Mouse (Mus musculus) myocyte (in vitro differentiated cells): ENCODE measurements around the gene Slc16a14. TPM values are rescaled to one million over a fixed set of nuclear protein-coding genes. Genes with fewer than 3 reads are reported as not detected.

Experiments
- H3K27me3 ChIP-seq: one replicate; pipeline ENCODE4 v1.6.1; 2011; ENCODE audit not compliant: control insufficient read depth, insufficient read depth, insufficient read length
- H3K36me3 ChIP-seq: one replicate; pipeline ENCODE4 v1.6.1; 2011; ENCODE audit not compliant: control insufficient read depth, insufficient read depth
- H3K4me2 ChIP-seq: one replicate; pipeline ENCODE4 v1.6.1; 2011; ENCODE audit warnings: low read depth, control low read depth
- H3K4me3 ChIP-seq: one replicate; pipeline ENCODE4 v1.5.1; 2011; ENCODE audit warnings: mild to moderate bottlenecking, control low read depth, moderate library complexity
- H3K79me2 ChIP-seq: one replicate; pipeline ENCODE4 v1.6.1; 2011; ENCODE audit not compliant: control insufficient read depth, insufficient read depth
- H3ac ChIP-seq: one replicate; pipeline ENCODE4 v1.6.1; 2011; ENCODE audit not compliant: control insufficient read depth, insufficient read length
- CEBPB ChIP-seq: IDR thresholded peaks from 2 replicates; pipeline ENCODE4 v1.6.1; 2011; ENCODE audit warnings: mild to moderate bottlenecking, moderate library complexity; ENCODE audit not compliant: poor library complexity, insufficient read depth, severe bottlenecking
- E2F4 ChIP-seq: IDR thresholded peaks from one replicate; pipeline ENCODE4 v1.6.1; 2011; ENCODE audit warnings: mild to moderate bottlenecking, control low read depth, moderate library complexity; ENCODE audit not compliant: insufficient read depth
- MAX ChIP-seq: IDR thresholded peaks from one replicate; pipeline ENCODE4 v1.6.1; 2011; ENCODE audit warnings: low read depth, mild to moderate bottlenecking, control low read depth
- MYOD1 ChIP-seq, 3 experiments: IDR thresholded peaks; one replicate each; pipeline ENCODE4 v1.6.1; 2011; ENCODE audit warnings: control low read depth in 2 of 3, low read depth in 2 of 3, mild to moderate bottlenecking in 2 of 3, moderate library complexity in 1 of 3; ENCODE audit not compliant: insufficient read length in 2 of 3, control insufficient read depth in 1 of 3
- MYOG ChIP-seq, 3 experiments: IDR thresholded peaks; one replicate each; pipeline ENCODE4 v1.6.1; 2011; ENCODE audit warnings: control low read depth in 2 of 3, low read depth in 2 of 3, mild to moderate bottlenecking in 2 of 3; ENCODE audit not compliant: insufficient read length in 2 of 3, control insufficient read depth in 1 of 3, insufficient read depth in 1 of 3
- POLR2A ChIP-seq: IDR thresholded peaks from one replicate; pipeline ENCODE4 v1.6.1; 2011; ENCODE audit warnings: low read depth, mild to moderate bottlenecking, control low read depth, moderate library complexity; ENCODE audit not compliant: insufficient read length
- POLR2AphosphoS2 ChIP-seq: IDR thresholded peaks from one replicate; pipeline ENCODE4 v1.6.1; 2011; ENCODE audit warnings: low read depth, control low read depth; ENCODE audit not compliant: insufficient read length
- REST ChIP-seq: IDR thresholded peaks from one replicate; pipeline ENCODE4 v1.6.1; 2011; ENCODE audit warnings: mild to moderate bottlenecking, control low read depth, moderate library complexity; ENCODE audit not compliant: insufficient read depth, insufficient read length
- SRF ChIP-seq: IDR thresholded peaks from one replicate; pipeline ENCODE4 v1.6.1; 2011; ENCODE audit warnings: low read depth; ENCODE audit not compliant: control insufficient read depth, insufficient read length
- TCF12 ChIP-seq: IDR thresholded peaks from one replicate; pipeline ENCODE4 v1.6.1; 2011; ENCODE audit warnings: mild to moderate bottlenecking, control low read depth; ENCODE audit not compliant: poor library complexity, insufficient read depth, severe bottlenecking
- TCF3 ChIP-seq: IDR thresholded peaks from one replicate; pipeline ENCODE4 v1.6.1; 2011; ENCODE audit warnings: low read depth, control low read depth; ENCODE audit not compliant: insufficient read length
- USF1 ChIP-seq: IDR thresholded peaks from one replicate; pipeline ENCODE4 v1.6.1; 2011; ENCODE audit warnings: low read depth, mild to moderate bottlenecking, control low read depth, moderate library complexity
- polyA plus RNA-seq: library from polyadenylated mRNA; unstranded; fragments of >200 nt; fragmentation: generic; extraction: Trizol; gene quantifications from one replicate; pipeline ENCODE4 v1.2.1, GENCODE M21; 2012; ENCODE audit warnings: missing spikeins

Gene Slc16a14
- polyA plus RNA-seq, 1 experiment: 0.46 TPM

GRCm38 (mm10) chr1:84877590-84877989, 57.3 kb downstream of the Slc16a14 start:
- H3K79me2 ChIP-seq: no peaks in the 10 kb centered on the region
- no peak for TF ChIP-seq TCF3
- TF ChIP-seq MAX: no peak
- TF ChIP-seq E2F4: no peak
- TF ChIP-seq REST: no peak
- TF ChIP-seq POLR2AphosphoS2: no peak
- no peak for TF ChIP-seq CEBPB
- no peak for TF ChIP-seq SRF
- TF ChIP-seq TCF12: no peak
- TF ChIP-seq MYOD1 (IDR thresholded peaks at IDR 0.05; ENCODE audit: control insufficient read depth in 1 of 3, insufficient read length in 2 of 3, low read depth in 2 of 3): no peak
- TF ChIP-seq USF1: no peak
- TF ChIP-seq MYOG (IDR thresholded peaks at IDR 0.05; ENCODE audit: control insufficient read depth in 1 of 3, insufficient read depth in 1 of 3, insufficient read length in 2 of 3, low read depth in 2 of 3): no peak
- no peak for TF ChIP-seq POLR2A

DNA sequence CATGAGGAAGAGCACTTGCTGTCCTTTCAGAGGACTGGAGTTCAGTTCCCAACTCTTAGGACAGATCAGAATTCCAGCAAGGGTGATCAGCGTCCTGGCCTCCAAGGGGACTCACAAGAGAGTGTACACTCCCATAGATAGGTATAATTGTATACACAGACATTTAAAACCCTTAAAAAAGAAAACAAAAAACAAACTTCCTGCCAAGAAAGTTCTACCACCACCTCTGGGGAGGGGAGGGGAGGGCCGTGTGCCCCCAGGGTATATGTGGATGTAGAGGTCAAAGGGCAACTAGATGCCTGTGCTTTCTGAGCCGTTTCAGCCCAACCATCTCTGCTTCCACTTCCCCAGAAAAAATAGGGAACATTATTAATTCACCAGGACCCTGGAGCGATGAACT, 62.0 kb downstream of the Slc16a14 start:
- TF ChIP-seq SRF (no peak), MAX (no peak), REST (no peak), TCF12 (no peak), POLR2A (no peak), TCF3 (no peak)
- H3K27me3 ChIP-seq: no peaks in the 10 kb centered on the region
- H3K4me3 ChIP-seq: no peak overlapping the region
- H3K79me2 ChIP-seq: no peaks in the 10 kb centered on the region
- no peak overlapping the region for H3K4me2 ChIP-seq
- H3K36me3 ChIP-seq: no peaks in the 10 kb centered on the region
- H3ac ChIP-seq: no peak overlapping the region

More at GRCm38 (mm10) chr1:84877590-84877989, 57.3 kb downstream of the Slc16a14 start:
- Histone ChIP-seq H3K4me2 (no peak overlapping the region), H3K27me3 (no peaks in the 10 kb centered on the region), H3K36me3 (no peaks in the 10 kb centered on the region), H3ac (no peak overlapping the region), H3K4me3 (no peak overlapping the region)

- no peaks in the 10 kb centered on the region for H3K36me3 ChIP-seq
- no peaks in the 10 kb centered on the region for H3K27me3 ChIP-seq
- TF ChIP-seq TCF3 (no peak), SRF (no peak), POLR2AphosphoS2 (no peak), MYOD1 (IDR thresholded peaks at IDR 0.05; ENCODE audit: control insufficient read depth in 1 of 3, insufficient read length in 2 of 3, low read depth in 2 of 3) (no peak), MAX (no peak), REST (no peak), USF1 (no peak), CEBPB (no peak), TCF12 (no peak), MYOG (IDR thresholded peaks at IDR 0.05; ENCODE audit: control insufficient read depth in 1 of 3, insufficient read depth in 1 of 3, insufficient read length in 2 of 3, low read depth in 2 of 3) (no peak), POLR2A (no peak), E2F4 (no peak)
Measured at GRCm38 (mm10) chr1:84872105-84872504, 62.8 kb downstream of the Slc16a14 start.

GRCm38 (mm10) chr1:84871131-84871530, 63.8 kb downstream of the Slc16a14 start:
- no peak overlapping the region for H3K4me2 ChIP-seq
- H3K36me3 ChIP-seq: no peaks in the 10 kb centered on the region
- TF ChIP-seq POLR2A: no peak
- H3K27me3 ChIP-seq: no peaks in the 10 kb centered on the region
- no peak overlapping the region for H3ac ChIP-seq
- no peak overlapping the region for H3K4me3 ChIP-seq
- H3K79me2 ChIP-seq: no peaks in the 10 kb centered on the region

More at GRCm38 (mm10) chr1:84872105-84872504, 62.8 kb downstream of the Slc16a14 start:
- no peak overlapping the region for H3ac ChIP-seq
- no peak overlapping the region for H3K4me3 ChIP-seq
- no peaks in the 10 kb centered on the region for H3K79me2 ChIP-seq
- no peak overlapping the region for H3K4me2 ChIP-seq

DNA sequence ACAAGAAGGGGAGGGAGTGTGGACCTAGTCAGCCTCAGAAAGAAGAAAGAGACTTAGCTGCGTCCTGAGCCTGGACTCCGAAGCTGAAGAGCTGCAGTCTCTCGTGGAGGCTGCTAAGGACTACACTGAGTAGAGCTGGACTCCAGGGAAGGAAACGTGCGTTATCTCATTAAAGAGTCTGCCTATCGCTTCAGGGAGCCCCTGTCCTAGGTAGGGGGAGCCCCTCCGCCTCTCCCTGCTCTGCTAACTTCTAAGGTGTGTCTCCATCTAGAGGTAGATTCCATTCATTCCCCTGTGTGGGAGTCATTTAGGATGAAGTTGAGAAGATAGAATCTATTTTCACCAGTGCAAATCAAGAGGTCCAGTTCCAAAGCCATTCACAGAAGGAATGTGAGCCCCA, 65.4 kb downstream of the Slc16a14 start:
- H3K4me2 ChIP-seq: no peak overlapping the region
- TF ChIP-seq POLR2AphosphoS2 (no peak), SRF (no peak), MYOD1 (IDR thresholded peaks at IDR 0.05; ENCODE audit: control insufficient read depth in 1 of 3, insufficient read length in 2 of 3, low read depth in 2 of 3) (no peak), E2F4 (no peak), MAX (no peak), TCF3 (no peak), REST (no peak), CEBPB (no peak), USF1 (no peak), POLR2A (no peak), TCF12 (no peak), MYOG (IDR thresholded peaks at IDR 0.05; ENCODE audit: control insufficient read depth in 1 of 3, insufficient read depth in 1 of 3, insufficient read length in 2 of 3, low read depth in 2 of 3) (no peak)

More for the DNA sequence above, 65.4 kb downstream of the Slc16a14 start:
- Histone ChIP-seq H3K27me3 (no peaks in the 10 kb centered on the region), H3K36me3 (no peaks in the 10 kb centered on the region), H3K79me2 (no peaks in the 10 kb centered on the region), H3K4me3 (no peak overlapping the region), H3ac (no peak overlapping the region)
